Mouse (Mus musculus) duodenum, adult 2 months (tissue): ENCODE results near the gene Gnaz. TPM values are rescaled to one million over a fixed set of nuclear protein-coding genes. Genes with fewer than 3 reads are reported as not detected.

Experiments
- polyA plus RNA-seq: library from polyadenylated mRNA; depleted of rRNA; stranded (reverse); fragments of >200 nt; gene quantifications from 2 replicates; pipeline ENCODE4 v1.2.3, GENCODE M21; 2012; ENCODE audit warnings: low replicate concordance; rRNA removed

Gnaz gene
- 0.71 and 0.99 TPM in 2 replicates for polyA plus RNA-seq

DNA sequence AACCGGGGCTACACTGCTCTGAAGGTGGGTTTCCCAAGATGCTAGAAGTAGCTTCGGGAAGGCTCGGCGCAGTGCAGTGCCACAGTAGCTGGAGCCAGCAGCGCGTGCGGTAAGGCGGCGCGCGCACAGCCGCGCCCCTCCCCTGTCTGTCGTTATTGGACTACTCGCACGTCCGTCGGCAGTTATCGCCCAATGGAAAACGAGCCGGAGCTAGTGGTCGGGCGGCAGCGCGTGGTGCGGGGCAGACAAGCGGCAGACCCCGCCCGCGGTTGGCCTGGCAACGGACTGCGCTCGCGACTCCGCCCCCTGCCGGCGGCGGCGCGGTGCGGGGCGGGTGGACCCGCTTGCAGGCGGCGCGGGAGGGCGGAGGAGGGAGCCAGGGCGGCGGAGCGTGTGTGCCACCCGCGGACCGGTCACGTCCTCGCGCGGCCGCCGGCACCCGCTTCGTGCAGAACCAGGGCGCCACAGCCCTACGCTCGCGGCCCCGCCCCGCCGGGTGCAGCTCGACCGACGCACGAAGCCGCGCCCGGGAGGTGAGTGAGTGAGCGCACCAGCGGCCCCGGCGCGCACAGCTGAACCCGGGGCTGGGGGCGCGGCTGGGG, at the start of gene Gnaz:
Gene Gnaz (plus strand): TSS at position 328 of the 602 bp plus-strand sequence.

DNA sequence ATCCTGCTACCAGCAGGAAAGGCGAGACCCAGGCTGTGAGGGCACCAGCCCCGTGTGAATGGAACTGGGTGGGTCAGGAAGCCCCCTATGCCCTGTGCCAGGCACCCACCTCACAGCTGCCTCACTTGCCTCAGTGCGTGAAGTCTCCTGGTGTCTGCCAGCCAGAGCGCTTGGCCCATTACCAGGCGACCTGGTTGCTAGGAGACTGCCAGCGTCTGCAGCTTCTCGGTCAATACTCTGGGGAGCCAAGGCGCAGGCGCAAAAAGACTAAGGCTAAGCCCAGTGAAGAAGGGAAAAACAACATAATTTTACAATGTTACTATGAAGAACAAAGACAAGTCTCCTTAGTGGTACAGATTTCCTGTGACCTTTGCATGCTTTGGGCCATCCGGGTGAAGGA, 65.4 kb downstream of the Gnaz start, which contains the start of gene Rsph14:
Gene Rsph14 (minus strand): TSS at position 192 of the 400 bp plus-strand sequence.

DNA sequence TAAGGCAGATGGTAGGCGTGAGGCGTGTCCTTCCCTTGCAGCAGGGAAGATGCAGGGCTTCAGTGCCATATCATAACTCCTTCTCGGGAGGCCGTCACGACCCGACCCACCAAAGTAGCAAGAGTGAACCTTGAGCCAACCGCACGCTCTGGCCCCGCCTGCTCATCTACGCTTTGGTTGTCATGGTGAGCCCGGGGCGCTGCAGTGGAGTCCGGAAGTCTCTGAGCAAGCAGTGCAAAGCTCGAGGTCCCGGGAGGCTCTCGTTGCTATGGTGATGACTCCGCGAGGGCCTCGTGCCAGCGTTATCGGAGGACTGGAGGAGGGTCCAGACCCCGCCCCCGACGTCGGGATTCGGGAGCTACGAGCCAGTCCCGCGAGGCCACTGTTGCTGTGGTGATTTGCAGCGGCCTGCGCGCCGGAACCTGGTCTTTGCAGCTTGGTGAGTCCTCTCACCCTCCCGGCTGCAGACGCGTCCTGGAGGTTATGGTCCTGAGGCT, 70.0 kb downstream of the Gnaz start, which contains the start of gene Rab36:
Gene Rab36 (plus strand): TSS at position 176 of the 497 bp plus-strand sequence.

DNA sequence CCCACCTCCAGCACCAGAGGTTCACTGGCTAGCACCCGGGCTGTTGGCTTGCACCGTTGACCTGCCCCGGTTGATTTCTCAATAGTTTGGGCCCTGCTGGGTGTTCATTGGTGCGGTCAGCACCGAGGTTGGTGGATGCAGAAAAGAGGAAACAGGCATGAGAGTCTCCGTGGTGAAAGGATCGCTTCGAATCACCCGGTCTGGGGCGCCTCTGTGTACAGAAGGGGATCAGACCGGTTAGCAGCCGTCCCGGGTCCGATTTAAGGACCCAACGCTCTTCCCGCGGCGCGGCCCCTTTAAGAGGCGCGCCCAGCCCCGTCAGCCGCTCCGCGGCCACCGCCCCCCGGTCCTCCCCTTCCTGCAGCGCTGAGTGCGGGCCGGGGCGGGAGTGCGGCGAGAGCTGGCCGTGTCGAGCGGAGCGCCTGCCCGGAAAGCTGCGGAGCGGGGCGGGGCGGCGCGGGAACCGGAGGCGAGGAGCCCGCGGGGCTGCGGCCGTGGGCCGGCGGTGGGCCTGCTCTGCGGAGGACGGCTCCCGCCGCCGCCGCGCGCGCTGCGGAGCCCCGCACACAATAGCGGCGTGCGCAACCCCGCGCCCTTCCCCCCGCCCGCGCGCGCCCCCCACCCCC, 93.4 kb downstream of the Gnaz start, which contains the start of gene Bcr:
Gene Bcr (plus strand): TSS at position 376 of the 626 bp plus-strand sequence.

Other genes starting within 250 kb of the Gnaz start
- not detected in 2 replicates for gene Rsph14, start 65.4 kb downstream of the Gnaz start, polyA plus RNA-seq
- 1.3 and 2.7 TPM in 2 replicates for gene Rab36, start 69.9 kb downstream of the Gnaz start, polyA plus RNA-seq
- gene Bcr, start 93.4 kb downstream of the Gnaz start, polyA plus RNA-seq, result 14.6 and 30.0 TPM in 2 replicates
- gene Specc1l, start 244.9 kb downstream of the Gnaz start, polyA plus RNA-seq, result 19.6 and 37.9 TPM in 2 replicates